Mouse (Mus musculus) liver, embryonic 12.5 days (tissue): ENCODE measurements around the gene Larp4. TPM values are rescaled to one million over a fixed set of nuclear protein-coding genes. Genes with fewer than 3 reads are reported as not detected.
"Not testable (repeated sequence)": the region's sequence is repeated elsewhere in the genome, so short reads cannot be mapped to it uniquely, and the experiment has no call there.

Experiments
- ATAC-seq: fragments of 200-750 bp; cut with Nextera tagmentation; 2 replicates; pipeline ENCODE4 v1.8.0; 2017; ENCODE audit warnings: moderate number of reproducible peaks, mild to moderate bottlenecking, moderate library complexity
- H3K27ac ChIP-seq: fragments of 300-500 bp; sonication (generic); 2 replicates; pipeline ENCODE4 v1.5.1; 2016; ENCODE audit warnings: mild to moderate bottlenecking
- H3K27me3 ChIP-seq: fragments of 300-500 bp; sonication (generic); replicated peaks from 2 replicates; pipeline ENCODE4 v1.6.1; 2016; ENCODE audit warnings: mild to moderate bottlenecking, moderate library complexity
- H3K36me3 ChIP-seq: fragments of 300-500 bp; sonication (generic); 2 replicates; pipeline ENCODE4 v1.6.1; 2016; ENCODE audit warnings: mild to moderate bottlenecking, moderate library complexity
- H3K4me1 ChIP-seq: fragments of 300-500 bp; sonication (generic); 2 replicates; pipeline ENCODE4 v1.6.1; 2016
- H3K4me2 ChIP-seq: fragments of 300-500 bp; sonication (generic); 2 replicates; pipeline ENCODE4 v1.6.1; 2016; ENCODE audit warnings: mild to moderate bottlenecking, moderate library complexity
- H3K4me3 ChIP-seq: fragments of 300-500 bp; sonication (generic); 2 replicates; pipeline ENCODE4 v1.5.1; 2016; ENCODE audit warnings: mild to moderate bottlenecking, moderate library complexity
- H3K9ac ChIP-seq: fragments of 300-500 bp; sonication (generic); 2 replicates; pipeline ENCODE4 v1.6.1; 2016; ENCODE audit warnings: mild to moderate bottlenecking, moderate library complexity
- H3K9me3 ChIP-seq: fragments of 300-500 bp; sonication (generic); replicated peaks from 2 replicates; pipeline ENCODE4 v1.6.1; 2016; ENCODE audit warnings: mild to moderate bottlenecking, moderate library complexity
- WGBS: fragments of 180-500 bp; shearing (Covaris S2); methylation state at CpG from one replicate; pipeline ENCODE4 v1.1.7; 2016; ENCODE audit not compliant: insufficient replicate concordance; 5-methylcytosine and 5-hydroxymethylcytosine counted together
- polyA plus RNA-seq: library from polyadenylated mRNA; unstranded; fragments of >200 nt; fragmentation: Nextera tagmentation; extraction: Ambion mirVana; gene quantifications from 2 replicates; pipeline ENCODE4 v1.2.1, GENCODE M21; 2016

Gene Larp4
- polyA plus RNA-seq: 33.1 TPM in 2 replicates

GRCm38 (mm10) chr15:99969765-99970164, at the start of gene Larp4:
Larp4 (plus strand) TSS chr15:99970065.
- H3K4me2 ChIP-seq, H3K9ac ChIP-seq, H3K9me3 ChIP-seq, H3K27me3 ChIP-seq, H3K36me3 ChIP-seq, H3K4me3 ChIP-seq, ATAC-seq: not testable (repeated sequence)
- WGBS: 75% methylated on average over 6 of the region's 6 CpGs
- H3K4me1 ChIP-seq: peaks cover 33% of the 10 kb centered on the region
- H3K27ac ChIP-seq: 0 out of 2 replicates have a peak within 1 kb of the TSS, but pooled peaks have one; percentile 3

GRCm38 (mm10) chr15:99931231-99931630, 38.6 kb upstream of the Larp4 start:
- no peaks in the 10 kb centered on the region for H3K9me3 ChIP-seq
- WGBS: 67% methylated on average over 8 of the region's 8 CpGs
- ATAC-seq: no peak
- H3K36me3 ChIP-seq: no peaks in the 10 kb centered on the region
- no peak overlapping the region for H3K4me3 ChIP-seq
- no peak overlapping the region for H3K27ac ChIP-seq
- no peak overlapping the region for H3K9ac ChIP-seq
- no peak overlapping the region for H3K4me2 ChIP-seq
- no peaks in the 10 kb centered on the region for H3K4me1 ChIP-seq
- H3K27me3 ChIP-seq: no peaks in the 10 kb centered on the region

- Histone ChIP-seq H3K9me3 (no peaks in the 10 kb centered on the region), H3K27ac (no peak overlapping the region), H3K27me3 (no peaks in the 10 kb centered on the region), H3K4me1 (no peaks in the 10 kb centered on the region), H3K36me3 (no peaks in the 10 kb centered on the region), H3K4me2 (no peak overlapping the region), H3K4me3 (no peak overlapping the region), H3K9ac (no peak overlapping the region)
- WGBS: 4% methylated on average over 1 of the region's 1 CpGs
- no peak for ATAC-seq
Measured at GRCm38 (mm10) chr15:99934501-99934900, 35.4 kb upstream of the Larp4 start.

- no peak overlapping the region for H3K4me3 ChIP-seq
- H3K36me3 ChIP-seq: no peaks in the 10 kb centered on the region
- ATAC-seq: no peak
- no peaks in the 10 kb centered on the region for H3K9me3 ChIP-seq
- no peaks in the 10 kb centered on the region for H3K4me1 ChIP-seq
- no peak overlapping the region for H3K4me2 ChIP-seq
- WGBS: 79% methylated on average over 3 of the region's 3 CpGs
- no peaks in the 10 kb centered on the region for H3K27me3 ChIP-seq
- H3K27ac ChIP-seq: no peak overlapping the region
- no peak overlapping the region for H3K9ac ChIP-seq
Measured at GRCm38 (mm10) chr15:99936659-99937058, 33.2 kb upstream of the Larp4 start.

GRCm38 (mm10) chr15:99937841-99938240, 32.0 kb upstream of the Larp4 start:
- H3K27ac ChIP-seq: no peak overlapping the region
- no peak for ATAC-seq
- no peak overlapping the region for H3K9ac ChIP-seq
- no peak overlapping the region for H3K4me2 ChIP-seq
- WGBS: 76% methylated on average over 8 of the region's 8 CpGs
- H3K4me1 ChIP-seq: no peaks in the 10 kb centered on the region
- no peak overlapping the region for H3K4me3 ChIP-seq
- no peaks in the 10 kb centered on the region for H3K36me3 ChIP-seq
- no peaks in the 10 kb centered on the region for H3K9me3 ChIP-seq
- no peaks in the 10 kb centered on the region for H3K27me3 ChIP-seq

- Histone ChIP-seq H3K36me3 (no peaks in the 10 kb centered on the region; the same call in 1 of the 2 replicates), H3K4me2 (no peak overlapping the region), H3K4me1 (no peaks in the 10 kb centered on the region), H3K9me3 (0 out of 2 replicates have a peak, but pooled peaks cover 5% of the 10 kb centered on the region), H3K27me3 (no peaks in the 10 kb centered on the region), H3K9ac (no peak overlapping the region), H3K27ac (no peak overlapping the region), H3K4me3 (no peak overlapping the region)
- WGBS: 27% methylated on average over 2 of the region's 2 CpGs
- no peak for ATAC-seq
Measured at GRCm38 (mm10) chr15:99940426-99940825, 29.4 kb upstream of the Larp4 start.

GRCm38 (mm10) chr15:99940970-99941630, 28.8 kb upstream of the Larp4 start:
- H3K36me3 ChIP-seq: no peaks in the 10 kb centered on the region; the same call in 1 of the 2 replicates
- no peak for ATAC-seq
- WGBS: 63% methylated on average over 4 of the region's 4 CpGs
- no peaks in the 10 kb centered on the region for H3K27me3 ChIP-seq
- H3K27ac ChIP-seq: no peak overlapping the region
- no peak overlapping the region for H3K9ac ChIP-seq
- no peaks in the 10 kb centered on the region for H3K4me1 ChIP-seq
- H3K4me3 ChIP-seq: no peak overlapping the region
- H3K4me2 ChIP-seq: no peak overlapping the region
- H3K9me3 ChIP-seq: 0 out of 2 replicates have a peak, but pooled peaks cover 5% of the 10 kb centered on the region

GRCm38 (mm10) chr15:99955324-99955723, 14.5 kb upstream of the Larp4 start:
- no peak overlapping the region for H3K4me2 ChIP-seq
- H3K9me3 ChIP-seq: no peaks in the 10 kb centered on the region
- no peak overlapping the region for H3K9ac ChIP-seq
- no peaks in the 10 kb centered on the region for H3K4me1 ChIP-seq
- ATAC-seq: no peak
- 61% methylated on average over 4 of the region's 4 CpGs for WGBS
- H3K27ac ChIP-seq: no peak overlapping the region
- 0 out of 2 replicates have a peak, but pooled peaks cover 5% of the 10 kb centered on the region for H3K27me3 ChIP-seq
- H3K36me3 ChIP-seq: no peaks in the 10 kb centered on the region
- no peak overlapping the region for H3K4me3 ChIP-seq

GRCm38 (mm10) chr15:99965103-99965775, 4.6 kb upstream of the Larp4 start:
- H3K27me3 ChIP-seq: no peaks in the 10 kb centered on the region
- H3K27ac ChIP-seq: no peak overlapping the region
- H3K36me3 ChIP-seq: no peaks in the 10 kb centered on the region
- no peak overlapping the region for H3K9ac ChIP-seq
- no peak overlapping the region for H3K4me2 ChIP-seq
- no peaks in the 10 kb centered on the region for H3K9me3 ChIP-seq
- no peak overlapping the region for H3K4me3 ChIP-seq
- no peak for ATAC-seq
- peaks cover 9% of the 10 kb centered on the region for H3K4me1 ChIP-seq
- 73% methylated on average over 8 of the region's 8 CpGs for WGBS

- ATAC-seq: no peak
- Histone ChIP-seq H3K9me3 (no peaks in the 10 kb centered on the region), H3K4me3 (no peak within 1 kb of the TSS), H3K4me2 (no peak within 1 kb of the TSS), H3K27ac (no peak within 1 kb of the TSS), H3K36me3 (no peaks in the 10 kb centered on the region), H3K9ac (no peak within 1 kb of the TSS), H3K27me3 (no peaks in the 10 kb centered on the region), H3K4me1 (peaks cover 21% of the 10 kb centered on the region)
- 62% methylated on average over 4 of the region's 4 CpGs for WGBS
Measured at GRCm38 (mm10) chr15:99966961-99967360, 2.9 kb upstream of the Larp4 start, which contains the start of gene Fam186a. Fam186a (minus strand) TSS chr15:99967061.

GRCm38 (mm10) chr15:99970606-99971005, 741 bp downstream of the Larp4 start:
- 0 out of 2 replicates have a peak, but pooled peaks cover 3% of the 10 kb centered on the region for H3K36me3 ChIP-seq
- H3K9ac ChIP-seq: no peak overlapping the region
- no peak overlapping the region for H3K4me3 ChIP-seq
- ATAC-seq: no peak
- H3K4me2 ChIP-seq: no peak overlapping the region
- peaks cover 40% of the 10 kb centered on the region for H3K4me1 ChIP-seq
- 68% methylated on average over 1 of the region's 1 CpGs for WGBS
- no peaks in the 10 kb centered on the region for H3K27me3 ChIP-seq
- no peaks in the 10 kb centered on the region for H3K9me3 ChIP-seq
- H3K27ac ChIP-seq: 0 out of 2 replicates have a peak overlapping the region, but pooled peaks have one; percentile 3

- Histone ChIP-seq H3K27me3 (no peaks in the 10 kb centered on the region), H3K4me1 (peaks cover 40% of the 10 kb centered on the region), H3K36me3 (0 out of 2 replicates have a peak, but pooled peaks cover 3% of the 10 kb centered on the region), H3K9me3 (no peaks in the 10 kb centered on the region), H3K4me3 (peak overlapping the region; percentile 96), H3K9ac (peak overlapping the region; percentile 96), H3K27ac (peak overlapping the region; percentile 95), H3K4me2 (peak overlapping the region; percentile 85)
- under 1% methylated on average over 50 of the region's 50 CpGs for whole genome bisulfite sequencing
- peak; percentile 97 for ATAC-seq
Measured at GRCm38 (mm10) chr15:99972361-99972988, 2.6 kb downstream of the Larp4 start.
